Mouse (Mus musculus) thymus, postnatal 0 days (tissue): Measurements from ENCODE around the gene Unc80. TPM values are rescaled to one million over a fixed set of nuclear protein-coding genes. Genes with fewer than 3 reads are reported as not detected.
"Not testable (repeated sequence)": the region's sequence is repeated elsewhere in the genome, so short reads cannot be mapped to it uniquely, and the experiment has no call there.

Experiments
- DNase-seq: peaks from one replicate; pipeline ENCODE4 v3.0.0-alpha.2; 2015; ENCODE audit warnings: low spot score
- polyA plus RNA-seq: library from polyadenylated mRNA; unstranded; fragments of >200 nt; fragmentation: Nextera tagmentation; extraction: Ambion mirVana; gene quantifications from 2 replicates; pipeline ENCODE4 v1.2.1, GENCODE M21; 2015

The Unc80 gene
- polyA plus RNA-seq, 1 experiment from 2014 or later: 0.12 TPM

GRCm38 (mm10) chr1:66617188-66617587 lies 149.0 kb downstream of the Unc80 start:
- no peak for DNase-seq

DNA sequence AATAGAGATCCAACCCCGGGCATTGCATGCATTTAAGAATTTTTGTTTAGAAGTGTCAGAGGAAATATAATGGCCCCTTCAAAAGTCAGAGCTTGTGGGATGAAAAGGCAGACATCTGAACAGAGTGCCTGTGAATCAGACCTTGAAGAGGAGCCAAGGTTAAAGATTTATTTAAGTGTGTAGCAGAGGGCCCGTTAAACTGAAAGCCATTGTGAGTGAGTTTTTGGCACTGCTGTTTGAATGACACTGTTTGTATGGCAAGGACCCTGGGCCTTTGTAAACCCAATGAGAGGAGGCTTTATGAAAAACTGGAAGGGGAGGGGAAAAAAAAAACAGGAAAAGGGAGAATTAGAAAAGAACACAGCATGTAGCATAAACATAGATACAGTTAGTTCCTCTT lies 170.0 kb downstream of the Unc80 start:
- no peak for DNase-seq

DNA sequence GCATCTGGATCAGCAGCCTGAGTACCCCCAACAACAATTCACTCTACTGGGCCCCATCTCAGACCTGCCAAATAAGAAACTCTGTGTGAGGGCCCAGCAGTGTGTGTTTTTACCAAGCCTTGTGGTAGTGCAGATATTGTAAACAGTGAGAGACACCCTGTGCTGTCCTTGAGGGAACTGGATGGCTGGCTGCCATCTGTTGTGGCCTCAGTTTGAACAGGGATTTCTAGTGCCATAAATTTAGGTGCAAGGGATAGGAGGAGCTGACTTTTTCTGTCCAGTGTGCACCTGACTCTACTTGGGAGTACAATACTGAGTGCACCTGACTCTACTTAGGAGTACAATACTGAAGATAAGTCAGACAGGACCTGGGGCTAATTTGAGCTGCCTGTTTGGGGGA lies 178.7 kb downstream of the Unc80 start:
- DNase-seq: no peak

DNA sequence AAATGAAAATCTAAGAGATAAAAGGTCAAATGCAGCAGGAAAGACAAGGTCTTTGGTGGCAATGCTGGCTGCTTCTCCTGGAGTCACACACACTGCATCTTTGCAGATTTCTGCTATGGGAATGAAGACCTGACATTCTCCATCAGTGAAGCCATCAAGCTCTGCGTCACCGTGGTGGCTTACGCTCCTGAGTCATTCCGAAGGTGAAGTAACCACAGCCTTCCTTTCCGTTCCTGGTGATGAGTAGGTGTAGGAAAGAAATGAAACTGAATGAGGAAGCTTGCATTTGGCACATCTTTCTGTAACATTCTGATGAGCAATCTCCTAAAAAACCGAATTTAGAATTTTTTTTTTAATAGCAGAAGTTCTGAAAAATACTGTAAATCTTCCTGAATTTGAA lies 181.4 kb downstream of the Unc80 start:
- no peak for DNase-seq

GRCm38 (mm10) chr1:66650006-66650405 lies 181.8 kb downstream of the Unc80 start:
- DNase-seq: no peak

- DNase-seq: no peak
Observed at GRCm38 (mm10) chr1:66655119-66655746, 187.1 kb downstream of the Unc80 start.

- DNase-seq: no peak
Observed at GRCm38 (mm10) chr1:66655747-66656119, 187.6 kb downstream of the Unc80 start.

DNA sequence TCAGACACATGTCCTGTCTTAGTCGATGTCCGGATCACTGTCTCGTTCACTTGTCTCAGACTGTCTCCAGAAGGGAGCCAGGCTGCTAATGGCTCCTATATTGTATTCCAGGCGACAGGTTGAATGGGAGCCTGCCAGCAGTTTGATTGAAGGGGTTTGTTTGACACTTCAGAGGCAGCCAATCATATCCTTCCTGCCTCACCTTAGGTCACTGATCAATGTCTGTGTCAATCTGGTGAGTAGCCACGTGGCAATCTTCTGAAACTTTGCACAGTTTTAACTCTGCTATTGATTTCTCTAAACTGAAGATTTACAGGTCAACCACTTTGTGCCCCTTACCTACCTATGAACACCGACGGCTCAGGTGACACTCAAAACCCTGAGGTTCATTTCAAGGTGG lies 203.3 kb downstream of the Unc80 start:
- DNase-seq: no peak

DNA sequence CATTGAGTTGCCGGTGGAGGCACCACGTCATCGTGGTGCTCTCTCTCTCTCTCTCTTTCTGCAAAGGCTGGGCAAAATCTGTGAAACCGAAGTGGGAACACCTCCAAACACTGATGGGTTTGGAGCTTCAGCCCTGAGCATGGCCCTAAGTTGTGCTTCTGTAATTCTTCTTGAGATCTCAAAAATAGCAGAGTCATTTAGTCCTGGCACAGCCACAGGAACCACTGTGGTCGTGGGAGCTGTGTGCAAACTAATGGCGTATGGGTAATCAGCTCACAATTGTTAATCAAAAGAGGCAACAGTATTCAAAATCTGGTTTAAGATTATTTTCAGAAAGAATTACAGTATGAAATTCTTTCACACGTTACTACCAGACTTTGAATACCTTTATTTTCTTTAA lies 204.6 kb downstream of the Unc80 start:
- DNase-seq: no peak

- no peak for DNase-seq
Observed at GRCm38 (mm10) chr1:66677928-66678327, 209.8 kb downstream of the Unc80 start.

DNA sequence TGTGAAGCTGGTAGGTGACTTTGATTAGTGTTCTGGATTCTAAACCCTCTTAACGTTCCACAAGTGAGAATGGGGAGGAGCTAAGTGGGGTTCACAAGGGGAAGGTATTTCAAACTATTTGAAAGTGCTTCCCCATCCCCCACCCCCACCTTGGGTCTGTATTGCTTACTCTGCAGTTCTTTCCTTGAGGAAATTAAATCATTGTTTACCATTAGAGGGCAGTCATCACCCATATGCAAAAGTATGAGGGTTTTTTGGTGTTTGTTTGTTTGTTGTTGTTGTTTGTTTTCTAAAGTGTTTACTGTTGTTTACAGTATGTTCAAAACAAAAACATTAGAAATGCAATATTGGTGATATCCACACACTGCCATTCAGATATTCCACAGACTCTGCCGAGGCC lies 210.5 kb downstream of the Unc80 start:
- DNase-seq: no peak

- DNase-seq: no peak
Observed at GRCm38 (mm10) chr1:66682974-66683373, 214.8 kb downstream of the Unc80 start.

GRCm38 (mm10) chr1:66691772-66692171 lies 223.6 kb downstream of the Unc80 start:
- DNase-seq: no peak

DNA sequence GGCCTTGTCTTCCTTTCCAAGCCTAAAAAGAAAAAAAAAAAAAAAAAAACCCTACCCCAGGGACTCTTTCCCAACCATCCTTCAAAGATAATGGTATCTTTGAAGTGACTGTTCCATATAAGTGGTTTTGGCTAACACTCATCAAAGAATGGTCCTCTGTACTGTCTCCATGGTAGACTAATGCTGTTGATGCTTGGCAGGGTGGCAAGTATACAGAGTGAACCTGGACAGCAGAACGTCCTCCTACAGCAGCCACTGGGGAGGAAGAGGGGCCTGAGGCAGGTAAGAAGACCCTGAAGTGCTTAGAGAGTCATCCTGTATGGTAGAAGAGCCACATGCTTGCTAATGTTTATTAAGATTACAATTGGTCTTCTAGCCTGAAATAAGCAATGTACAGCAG lies 224.1 kb downstream of the Unc80 start:
- DNase-seq: no peak

- DNase-seq: no peak
Observed at GRCm38 (mm10) chr1:66692780-66693392, 224.7 kb downstream of the Unc80 start.

DNA sequence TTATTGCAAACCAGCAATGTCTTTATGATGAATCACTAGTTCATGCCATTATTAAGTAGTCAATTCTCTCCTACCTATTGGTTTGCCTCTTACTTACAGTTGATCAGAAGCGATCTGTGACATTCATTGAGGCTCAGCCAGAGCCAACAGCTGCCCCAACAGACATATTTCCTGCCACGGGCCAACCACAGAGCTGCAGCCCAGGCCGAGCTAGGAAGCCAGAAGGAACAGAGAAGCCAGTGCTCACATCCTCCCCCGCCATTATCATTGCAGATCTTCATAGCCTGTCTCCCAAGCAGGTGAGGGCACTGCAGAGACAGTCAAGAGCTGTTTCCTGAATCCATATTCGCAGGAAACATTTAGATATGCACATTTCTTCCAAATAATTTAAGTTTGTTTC lies 226.1 kb downstream of the Unc80 start:
- DNase-seq: peak; percentile 19

- DNase-seq: no peak
Observed at GRCm38 (mm10) chr1:66695296-66695695, 227.1 kb downstream of the Unc80 start.

GRCm38 (mm10) chr1:66699630-66700029 lies 231.5 kb downstream of the Unc80 start:
- DNase-seq: not testable (repeated sequence)

DNA sequence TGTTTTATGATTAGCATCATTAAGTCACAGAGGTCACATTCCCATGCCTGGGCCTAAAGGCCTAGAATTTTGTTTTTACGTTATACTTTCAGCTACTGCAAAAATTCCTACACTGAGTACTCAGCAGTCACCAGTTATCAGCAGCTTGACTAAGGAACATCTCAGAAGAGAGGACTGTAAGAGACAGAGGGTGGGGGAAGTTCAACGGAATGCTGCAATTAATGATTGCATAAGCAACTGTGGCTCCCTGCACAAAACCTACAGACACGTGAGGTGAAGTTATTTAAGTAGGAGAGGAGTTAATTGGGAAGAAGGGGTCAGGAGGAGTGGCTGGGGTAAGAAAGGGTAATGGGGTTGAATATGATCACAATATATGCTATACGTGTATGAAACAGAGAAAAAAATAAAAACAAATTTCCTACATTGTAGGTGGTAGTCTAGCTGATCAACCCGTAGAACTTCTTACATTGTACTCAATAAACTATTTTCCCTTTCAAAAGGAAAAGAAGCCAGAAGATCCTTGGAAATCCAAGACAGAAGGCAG lies 232.1 kb downstream of the Unc80 start:
- no peak for DNase-seq

DNA sequence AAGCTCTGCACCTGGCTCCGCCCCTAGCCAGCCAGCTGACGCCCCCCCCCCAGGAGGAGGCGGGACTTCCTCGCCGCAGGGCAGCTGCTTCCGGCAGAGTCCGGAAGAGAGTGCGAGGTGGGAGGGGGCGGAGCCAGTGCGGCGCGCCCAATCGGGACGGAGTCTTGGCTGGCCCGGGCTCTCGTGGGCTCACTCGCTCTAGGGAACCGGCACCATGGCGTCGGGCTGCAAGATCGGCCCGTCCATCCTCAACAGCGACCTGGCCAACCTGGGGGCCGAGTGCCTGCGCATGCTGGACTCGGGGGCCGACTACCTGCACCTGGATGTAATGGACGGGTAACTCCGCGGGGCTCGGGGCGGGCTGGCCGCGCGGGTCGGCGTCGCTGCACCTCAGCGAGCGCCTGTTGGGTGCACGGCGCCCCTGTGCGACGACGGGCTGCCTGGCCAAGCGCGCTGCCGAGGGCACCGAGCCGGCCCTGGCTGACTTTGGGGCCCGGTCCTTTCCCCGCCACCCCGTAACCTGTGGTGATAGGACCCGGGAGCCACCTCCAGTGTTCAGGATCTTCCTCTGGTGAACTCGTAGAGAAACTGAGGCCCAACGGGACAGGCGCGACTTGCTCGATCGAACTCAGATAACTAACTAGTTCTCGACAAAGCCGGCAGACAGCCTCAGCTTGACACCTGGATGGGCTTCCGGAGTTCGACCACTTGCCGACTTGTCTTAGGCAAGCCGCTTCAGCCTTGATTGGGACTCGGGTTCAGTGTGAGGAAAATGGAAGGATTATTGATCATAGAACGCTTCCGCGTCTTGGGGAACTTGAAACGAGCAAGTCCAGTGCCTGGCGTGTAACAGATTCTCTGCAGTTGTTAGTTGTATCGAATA lies 232.8 kb downstream of the Unc80 start, which contains the start of gene Rpe:
Gene Rpe (plus strand): TSS at position 139 of the 883 bp plus-strand sequence.
- DNase-seq: peak; percentile 95

DNA sequence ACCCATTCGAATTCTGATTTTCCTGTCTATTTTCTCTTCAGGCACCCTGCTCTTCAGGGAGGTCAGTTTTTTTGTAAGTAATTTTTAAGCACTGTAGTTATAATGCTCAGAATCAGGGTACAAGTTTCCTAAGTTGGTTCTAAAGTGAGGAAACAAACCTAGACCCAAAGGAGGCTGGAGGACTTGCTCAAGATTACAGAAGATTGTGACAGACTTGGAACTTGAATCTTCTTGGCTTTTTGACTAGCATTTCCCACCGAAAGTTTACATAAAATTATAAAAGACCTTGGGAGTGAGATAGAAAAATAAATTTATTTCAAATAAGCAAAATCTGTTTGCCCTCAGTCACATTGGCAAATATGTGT lies 233.4 kb downstream of the Unc80 start:
- DNase-seq: no peak
